Mouse (Mus musculus) adrenal gland, adult 2 months (tissue): ENCODE measurements at regions not wholly inside any gene's neighbourhood (a gene's known extent, or its start where the extent isn't known, plus 50 kb on each side); places are given as distances from the start of the nearest gene placed in this dataset.
A peak's percentile ranks its signal among the peaks of the same experiment; 100 is the strongest.

Experiments
- DNase-seq: peaks from one replicate; pipeline ENCODE4 v3.0.0; 2021

DNA sequence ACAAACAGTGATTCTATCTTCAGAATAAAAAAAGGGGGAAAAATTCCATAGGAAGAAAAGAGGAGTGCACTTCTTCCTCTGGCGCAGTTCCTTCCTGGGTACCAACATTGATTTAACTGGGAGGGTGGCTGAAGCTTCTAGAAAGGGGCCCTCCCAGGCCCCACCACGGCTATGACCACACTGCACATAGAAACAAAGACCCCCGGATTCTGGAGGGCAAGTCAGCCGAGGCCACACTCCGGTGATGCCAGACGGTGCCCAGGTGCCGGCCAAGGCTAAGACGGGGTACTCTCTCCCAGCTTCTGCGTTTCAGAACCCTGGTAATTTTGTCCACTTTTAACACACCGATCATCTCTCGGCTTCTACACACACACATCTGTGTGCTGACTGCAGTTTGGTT is 435.8 kb downstream of the Zfp536 start:
- DNase-seq: no peak

- no peak for DNase-seq
Observed at GRCm38 (mm10) chr7:37338067-37338501, 435.4 kb downstream of the Zfp536 start.

GRCm38 (mm10) chr7:37342613-37343012 is 430.8 kb downstream of the Zfp536 start:
- DNase-seq: no peak

- no peak for DNase-seq
Observed at GRCm38 (mm10) chr7:37343021-37343593, 430.3 kb downstream of the Zfp536 start.

- DNase-seq: no peak
Observed at GRCm38 (mm10) chr7:37343691-37344233, 429.7 kb downstream of the Zfp536 start.

DNA sequence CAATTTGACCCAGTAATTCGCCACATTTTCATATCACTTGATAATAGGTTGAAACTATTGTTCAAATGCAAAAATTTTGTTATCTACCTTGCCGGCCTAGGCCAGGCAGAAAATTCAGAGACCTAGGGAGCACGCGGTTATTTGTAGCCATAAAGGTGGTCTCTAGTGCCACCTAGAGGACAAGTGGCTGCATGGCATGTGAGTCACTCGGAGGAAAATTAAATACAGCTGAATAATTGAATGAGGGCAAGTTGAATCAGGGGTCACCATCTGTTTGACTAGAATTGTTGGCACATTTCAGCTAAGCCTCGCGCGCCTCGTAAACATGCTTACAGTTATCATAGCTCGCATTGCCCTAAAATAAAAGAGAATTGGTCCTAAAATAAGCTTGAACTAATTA is 427.4 kb downstream of the Zfp536 start:
- DNase-seq: peak; percentile 64

DNA sequence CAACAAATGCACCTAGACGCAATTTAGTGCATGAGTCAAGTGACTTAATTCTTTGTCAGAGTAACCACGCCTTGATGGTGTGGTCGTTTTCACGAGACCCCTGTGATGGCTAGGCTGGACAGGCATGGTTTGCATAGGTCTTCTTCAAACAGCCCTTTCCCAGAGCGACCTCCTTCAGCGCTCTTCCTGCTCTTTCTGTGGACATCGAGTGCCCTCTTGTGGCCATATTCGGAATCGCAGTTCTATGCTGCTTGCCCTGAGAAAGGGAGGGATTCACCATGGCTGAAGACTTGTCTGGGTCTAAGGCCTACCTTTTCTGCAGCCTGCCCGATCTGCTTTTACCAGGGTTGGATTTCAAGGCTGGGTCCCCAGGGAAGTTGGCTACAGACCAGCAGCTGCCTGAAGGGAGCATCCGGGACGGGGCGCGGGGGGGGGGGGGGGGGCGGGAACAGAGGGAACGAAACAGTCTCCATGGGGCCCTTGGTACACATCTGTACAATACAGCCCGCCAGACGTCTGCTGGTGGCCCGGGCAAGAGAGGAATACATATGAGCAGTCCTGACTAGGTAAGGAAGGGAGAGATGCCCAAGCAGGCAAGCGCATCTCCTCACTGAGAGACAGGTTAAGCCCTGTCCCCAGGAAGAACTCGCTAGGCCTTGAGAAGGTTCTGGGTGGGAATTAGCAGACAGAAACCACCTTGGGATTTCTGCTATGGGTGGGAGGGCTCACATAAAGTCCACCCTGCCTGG is 415.6 kb downstream of the Zfp536 start:
- DNase-seq: peak; percentile 79

DNA sequence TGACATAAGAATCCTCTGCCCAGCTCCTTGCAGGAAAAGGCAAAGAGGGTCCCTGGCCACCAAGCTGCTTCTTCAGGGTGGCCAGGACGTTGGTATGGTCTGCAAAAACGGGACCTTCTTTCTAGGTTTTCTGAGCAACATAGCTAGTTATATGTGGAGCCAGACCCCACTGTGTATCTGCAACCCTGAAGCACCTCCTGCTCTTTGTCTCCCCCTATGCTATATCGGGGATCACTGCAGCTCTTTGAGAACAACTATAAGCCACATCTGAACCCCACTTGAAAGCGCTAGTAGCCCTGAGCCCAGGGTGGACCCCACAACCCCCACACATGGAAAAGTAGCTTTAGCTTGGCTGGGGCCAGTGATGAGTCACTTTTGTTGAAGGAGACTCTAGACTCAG is 414.9 kb downstream of the Zfp536 start:
- no peak for DNase-seq

GRCm38 (mm10) chr7:37359473-37359872 is 414.0 kb downstream of the Zfp536 start:
- no peak for DNase-seq

DNA sequence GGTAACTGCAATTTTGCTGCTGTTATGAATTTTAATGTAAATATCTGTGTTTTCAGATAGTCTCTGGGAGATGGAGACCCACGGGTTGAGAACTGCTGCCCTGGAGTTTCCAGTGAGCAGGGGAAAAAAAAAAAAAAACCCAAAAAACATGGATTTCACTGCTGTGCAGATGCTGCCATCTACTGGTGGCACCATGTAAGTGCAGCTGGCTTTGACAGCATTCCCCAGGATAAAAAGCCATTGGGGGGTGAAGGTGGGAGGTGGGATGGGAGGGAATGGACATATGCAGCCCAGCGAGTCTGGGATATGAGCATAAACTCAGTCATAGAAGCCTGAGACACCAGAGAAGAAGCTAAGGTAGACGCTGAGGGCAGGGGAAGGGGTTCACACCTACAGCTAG is 413.3 kb downstream of the Zfp536 start:
- DNase-seq: no peak

- peak; percentile 68 for DNase-seq
Observed at GRCm38 (mm10) chr7:37361802-37362441, 411.5 kb downstream of the Zfp536 start.

GRCm38 (mm10) chr7:37362879-37363278 is 410.6 kb downstream of the Zfp536 start:
- no peak for DNase-seq

GRCm38 (mm10) chr7:37363629-37364175 is 409.7 kb downstream of the Zfp536 start:
- DNase-seq: no peak

- no peak for DNase-seq
Observed at GRCm38 (mm10) chr7:37364221-37364620, 409.2 kb downstream of the Zfp536 start.

DNA sequence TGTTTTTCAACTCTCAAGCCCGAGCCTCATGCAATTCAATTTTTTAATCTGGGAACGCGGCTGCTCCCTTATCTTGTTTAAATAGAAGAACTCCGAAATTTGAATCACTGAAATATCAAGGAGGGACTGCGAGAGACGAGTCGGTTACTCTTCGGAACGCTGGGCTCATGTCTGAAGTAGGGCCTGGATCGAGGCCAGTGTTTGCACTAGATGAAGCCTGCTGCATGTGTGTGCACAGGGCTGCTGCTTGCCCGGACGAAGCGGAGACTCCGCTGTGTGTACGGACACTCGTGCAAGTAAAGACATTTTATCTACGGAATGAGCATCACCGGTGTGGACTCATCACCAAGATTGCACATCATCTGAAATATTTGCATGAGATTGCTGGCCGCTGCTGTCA is 407.4 kb downstream of the Zfp536 start:
- DNase-seq: no peak

DNA sequence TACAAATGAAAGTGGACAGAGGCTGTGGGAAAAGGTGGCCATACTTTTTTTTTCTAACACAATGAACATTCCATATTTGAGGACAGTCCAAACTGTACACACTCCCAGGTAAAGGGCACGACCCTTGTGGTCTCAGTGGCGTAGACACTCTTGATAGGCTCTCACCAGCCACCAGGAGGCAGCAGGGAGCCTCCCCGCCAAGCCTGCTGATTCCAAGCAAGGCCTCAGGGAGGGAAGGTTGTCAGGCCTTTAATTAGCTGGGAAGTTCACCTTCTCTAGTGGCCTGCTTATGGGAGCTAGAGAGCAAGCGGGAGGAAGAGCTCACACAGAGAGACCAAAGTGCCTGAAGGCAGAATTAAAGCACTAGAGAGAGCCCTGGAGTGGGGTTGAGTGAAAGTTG is 403.7 kb downstream of the Zfp536 start:
- DNase-seq: no peak

- DNase-seq: peak; percentile 83
Observed at GRCm38 (mm10) chr7:37373864-37374263, 399.6 kb downstream of the Zfp536 start.

DNA sequence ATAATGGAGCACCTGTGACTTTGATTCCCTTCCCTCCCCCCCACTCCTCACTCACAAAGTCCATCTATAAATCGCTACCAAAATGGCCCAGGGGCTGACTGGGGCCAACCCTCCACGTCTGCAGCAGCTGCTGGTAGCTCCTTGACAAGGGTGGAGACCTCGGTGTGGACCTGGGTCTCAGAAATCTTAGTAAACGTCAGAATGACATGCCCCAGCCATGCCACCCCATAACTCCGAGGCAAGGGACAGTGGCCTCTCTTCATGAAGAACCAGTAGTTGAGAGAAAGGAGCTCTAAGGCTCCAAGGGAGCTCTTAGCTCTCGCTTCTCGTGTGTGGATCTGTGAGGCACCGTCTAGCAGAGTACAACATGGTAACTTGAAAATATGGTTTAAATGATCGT is 398.4 kb downstream of the Zfp536 start:
- no peak for DNase-seq

DNA sequence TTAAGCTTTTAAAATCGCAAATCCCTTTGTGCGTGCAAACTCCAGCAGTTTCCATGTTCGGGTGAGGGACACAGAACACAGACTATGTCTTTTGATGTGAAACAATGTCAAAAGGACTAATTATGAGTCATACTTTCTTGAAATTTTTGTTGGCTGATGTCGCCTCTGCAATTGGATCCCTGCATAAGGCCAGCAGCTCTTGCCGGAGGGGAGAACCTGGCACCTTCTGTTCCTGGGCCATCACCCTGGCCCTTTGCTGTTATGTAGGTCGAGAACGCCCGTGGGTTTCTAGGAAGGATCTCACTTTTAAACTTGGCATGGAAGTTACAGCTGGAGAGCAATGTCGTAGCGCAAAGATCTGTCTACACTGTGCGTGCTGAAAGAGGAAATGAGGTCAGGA is 397.9 kb downstream of the Zfp536 start:
- peak; percentile 13 for DNase-seq

GRCm38 (mm10) chr7:37376207-37376606 is 397.2 kb downstream of the Zfp536 start:
- DNase-seq: no peak

DNA sequence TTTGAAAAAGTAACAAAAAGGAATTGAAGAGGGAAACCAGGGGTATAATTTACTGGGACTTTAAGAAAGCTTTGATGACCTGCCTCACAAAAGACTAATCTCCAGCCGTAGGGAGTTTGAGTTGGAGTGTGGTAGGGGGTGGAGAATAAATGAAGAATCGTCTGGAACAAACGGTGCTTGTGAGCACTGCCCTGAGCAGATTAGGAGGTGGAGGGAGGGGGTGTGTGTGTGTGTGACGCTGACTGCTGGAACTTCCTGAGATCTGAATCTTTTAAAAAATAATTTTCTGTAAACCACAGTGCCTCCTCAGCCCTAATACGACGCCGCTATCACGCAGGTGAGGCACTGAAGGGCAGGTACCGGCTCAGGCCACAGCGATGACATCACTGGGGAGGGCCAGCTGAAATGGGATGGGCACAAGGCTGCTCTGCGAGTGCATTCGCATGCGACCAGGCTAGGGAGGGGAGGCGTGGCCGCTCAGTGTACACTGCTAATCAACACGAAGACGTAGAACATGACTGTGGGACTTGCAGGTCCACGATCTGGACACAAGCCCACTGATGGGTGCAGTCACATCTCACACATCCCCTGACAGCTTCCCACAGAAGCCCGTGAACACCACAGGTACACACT is 395.4 kb downstream of the Zfp536 start:
- DNase-seq: no peak

GRCm38 (mm10) chr7:37387871-37388270 is 385.6 kb downstream of the Zfp536 start:
- DNase-seq: no peak
